Mouse (Mus musculus): ENCODE data around the gene Nts.
A peak's percentile ranks its signal among the peaks of the same experiment; 100 is the strongest.
"Not testable (repeated sequence)": the region's sequence is repeated elsewhere in the genome, so short reads cannot be mapped to it uniquely, and the experiment has no call there.

The Nts gene

DNA sequence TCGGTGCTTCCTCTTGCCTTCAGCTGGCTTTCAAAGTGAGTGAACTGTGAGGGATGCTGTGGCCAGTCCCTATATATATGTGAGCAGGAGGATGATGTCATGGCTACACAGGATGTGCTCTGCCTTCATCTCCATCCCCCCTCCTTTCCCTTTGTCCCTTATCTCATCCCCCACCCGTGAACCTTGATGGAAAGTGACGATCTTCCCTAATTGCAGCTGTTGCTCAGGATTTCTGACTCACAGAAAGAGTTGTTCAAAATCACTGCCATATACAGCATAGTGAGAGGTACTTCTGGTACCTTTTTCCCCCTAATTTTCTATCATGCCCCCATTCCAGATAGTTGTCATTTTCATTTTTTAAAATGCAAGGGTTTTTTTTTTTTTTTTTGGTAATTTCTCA lies at the start of gene Nts:
TSS of gene Nts (minus strand) at position 101 of the 400 bp plus-strand sequence.
- DNase-seq: no peak

DNA sequence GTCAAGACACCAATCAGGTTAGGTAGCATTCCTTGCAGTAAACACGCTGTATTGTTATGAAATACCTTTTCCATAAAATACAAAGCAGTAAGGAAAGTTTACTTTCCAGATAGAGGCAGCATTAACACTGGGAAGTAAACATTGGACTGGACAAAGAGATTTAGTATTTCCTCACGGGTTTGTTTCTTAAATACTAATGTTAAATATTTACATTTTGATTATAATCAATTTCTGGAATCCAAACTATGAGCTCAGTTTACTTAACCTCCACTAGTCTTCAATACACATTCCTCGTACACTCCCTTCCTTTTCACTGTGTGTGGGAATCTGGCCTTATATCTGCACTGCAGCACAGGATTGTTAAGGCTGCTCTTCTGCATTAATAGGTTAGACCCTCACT lies 37.6 kb upstream of the Nts start:
- no peak for DNase-seq

GRCm38 (mm10) chr10:102514159-102514558 lies 23.9 kb upstream of the Nts start:
- DNase-seq: no peak

DNA sequence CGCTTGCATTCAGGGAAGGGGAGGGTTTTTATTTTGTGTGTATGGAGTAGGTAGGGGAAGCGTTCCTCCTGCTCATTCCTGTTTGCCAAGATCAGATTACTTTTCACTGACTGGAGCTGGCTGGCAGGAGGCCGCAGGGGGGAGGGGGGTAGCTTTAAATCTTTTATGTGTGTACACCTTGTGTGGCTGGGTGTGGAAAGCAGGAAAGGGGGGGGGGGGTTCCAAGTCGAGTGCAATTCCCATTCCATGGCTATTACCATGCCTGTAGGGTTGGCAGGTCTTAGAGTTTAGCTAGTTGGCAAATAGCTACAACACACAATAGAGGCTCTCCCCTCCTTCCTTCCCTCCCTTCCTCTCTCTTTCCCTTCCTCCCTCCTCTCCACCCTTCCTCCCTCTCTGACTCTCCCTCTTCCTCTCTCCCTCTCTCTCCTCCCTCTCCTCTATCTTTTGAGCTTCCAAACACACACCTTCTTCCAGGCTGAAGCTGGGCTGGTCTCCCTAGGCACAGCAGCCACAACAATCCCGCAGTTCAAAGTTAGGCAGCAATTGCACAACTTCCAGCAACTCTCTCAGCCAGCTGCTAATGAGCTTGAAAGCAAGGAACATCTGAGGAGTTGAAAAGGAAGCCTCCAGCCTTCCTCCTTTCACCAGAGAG lies 21.6 kb upstream of the Nts start, which contains the start of gene Rassf9:
TSS of gene Rassf9 (plus strand) at position 416 of the 655 bp plus-strand sequence.
- DNase-seq: no peak

GRCm38 (mm10) chr10:102511461-102511806 lies 21.1 kb upstream of the Nts start:
- DNase-seq: no peak

- no peak for DNase-seq
Measured at GRCm38 (mm10) chr10:102507386-102507785, 17.1 kb upstream of the Nts start.

DNA sequence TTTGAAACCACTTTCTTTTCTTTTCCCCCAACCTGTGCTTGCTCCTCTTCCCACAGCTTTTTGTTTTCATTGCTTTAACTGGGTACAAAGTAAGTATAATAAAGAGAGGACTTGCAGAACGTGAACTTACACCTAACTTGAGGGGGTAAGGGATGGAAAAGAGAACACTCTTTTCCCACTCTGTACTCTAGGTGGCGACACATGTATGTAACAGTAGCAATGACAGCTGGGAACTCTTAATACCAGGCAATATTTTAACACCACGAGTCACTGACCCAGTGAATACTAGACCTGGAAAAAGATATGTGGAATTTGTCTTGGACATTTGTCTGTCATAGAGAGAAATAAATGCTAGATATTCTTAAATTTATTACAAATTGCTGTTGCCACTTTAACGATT lies 8.5 kb upstream of the Nts start:
- peak; percentile 26 for DNase-seq

DNA sequence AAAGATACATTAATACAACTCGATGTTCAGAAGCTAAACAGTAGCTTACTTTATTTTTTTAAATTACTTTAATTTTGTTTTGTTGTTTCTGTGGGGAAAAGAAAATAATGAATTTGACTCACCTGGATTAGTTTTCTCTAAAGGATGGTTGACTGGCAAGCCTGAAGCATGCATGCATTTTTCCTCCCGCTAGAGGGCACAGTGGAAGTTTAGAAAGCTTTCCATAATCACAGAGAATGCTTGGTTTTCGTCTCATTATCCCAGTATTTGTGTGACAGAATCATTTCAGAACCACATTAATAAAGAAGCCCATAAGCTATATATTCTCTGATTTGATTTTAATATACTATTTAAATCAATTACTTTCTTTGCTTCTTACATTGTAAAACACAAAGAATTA lies 1.5 kb upstream of the Nts start:
- DNase-seq: peak; percentile 56

DNA sequence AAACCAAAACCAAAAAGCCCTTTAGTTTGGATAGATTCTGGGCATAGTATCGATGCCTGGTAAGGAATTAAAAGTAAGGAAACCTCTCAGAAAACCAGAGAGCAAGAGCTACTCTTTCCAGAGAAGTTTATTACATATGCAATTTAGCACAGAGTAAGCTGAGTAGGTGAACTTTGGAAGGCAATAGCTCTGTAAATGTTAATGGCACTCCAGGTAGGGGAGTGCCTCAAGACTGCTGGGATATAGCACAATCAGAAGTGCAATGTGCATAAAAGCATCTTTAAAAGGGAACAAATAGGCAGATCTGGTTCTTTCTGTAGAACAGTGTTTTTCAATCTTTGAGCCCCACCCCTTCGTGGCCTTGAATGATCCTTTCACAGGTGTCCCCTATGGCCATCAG lies 20.9 kb downstream of the Nts start:
- DNase-seq: no peak

DNA sequence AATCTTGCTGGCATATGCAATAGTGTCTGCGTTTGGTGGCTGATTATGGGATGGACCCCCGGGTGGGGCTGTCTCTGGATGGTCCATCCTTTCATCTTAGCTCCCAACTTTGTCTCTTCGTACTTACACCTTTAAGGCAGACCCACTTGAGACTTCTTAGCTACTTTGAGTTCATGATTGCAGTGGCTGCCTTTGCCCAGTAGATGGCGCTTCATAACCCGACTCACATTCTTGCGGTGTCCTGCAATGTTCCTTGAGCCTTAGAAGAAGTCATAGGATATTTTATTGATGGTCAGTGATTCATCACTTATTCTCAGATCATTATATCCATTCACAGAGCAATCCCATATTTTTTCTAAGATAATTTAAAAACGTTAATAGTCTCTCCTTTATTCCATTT lies 38.5 kb downstream of the Nts start:
- peak; percentile 75 for DNase-seq

- peak; percentile 79 for DNase-seq
Measured at GRCm38 (mm10) chr10:102449449-102449848, 40.8 kb downstream of the Nts start.

GRCm38 (mm10) chr10:102444912-102445556 lies 45.3 kb downstream of the Nts start:
- peak; percentile 35 for DNase-seq

DNA sequence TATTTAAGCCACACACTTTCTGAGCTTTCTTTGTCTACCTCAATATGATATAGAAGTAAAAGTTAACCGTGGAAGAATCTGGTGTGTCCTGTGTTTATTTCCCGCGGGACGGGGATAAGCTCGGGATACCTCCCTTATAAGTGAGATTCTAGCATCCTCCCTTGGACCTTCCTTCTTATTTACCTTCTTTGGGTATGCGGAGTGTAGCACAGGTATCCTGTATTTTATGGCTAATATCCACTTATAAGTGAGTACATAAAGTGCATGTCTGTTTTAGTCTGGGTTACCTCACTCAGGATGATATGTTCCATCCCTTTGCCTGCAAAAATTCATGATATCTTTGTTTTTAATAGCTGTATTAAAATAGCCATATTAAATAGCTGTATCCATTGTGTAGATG lies 54.8 kb downstream of the Nts start:
- not testable (repeated sequence) for DNase-seq

DNA sequence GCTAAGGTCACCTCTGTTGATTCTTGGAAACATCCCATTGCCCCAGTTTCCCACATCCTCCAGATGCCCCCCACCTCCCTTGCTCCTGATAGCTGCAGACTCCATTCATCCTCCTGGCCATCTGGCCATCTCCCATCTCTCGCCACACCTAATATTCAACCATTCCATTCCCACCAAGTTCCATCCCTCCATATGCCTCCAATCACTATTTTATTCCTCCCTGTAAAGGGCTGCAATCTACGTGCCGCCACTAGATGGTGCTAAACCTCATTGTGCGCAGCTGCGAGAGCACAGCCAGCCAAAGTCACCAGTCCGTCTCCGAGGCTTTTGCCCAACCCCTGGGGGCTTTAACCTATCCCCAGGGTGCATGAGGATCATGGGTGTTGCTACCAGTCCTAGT lies 55.2 kb downstream of the Nts start:
- DNase-seq: peak; percentile 55
